Mouse (Mus musculus) kidney, embryonic 16.5 days (tissue): Measurements from ENCODE around the gene B4galt5. TPM values are rescaled to one million over a fixed set of nuclear protein-coding genes. Genes with fewer than 3 reads are reported as not detected.
"Not testable (repeated sequence)": the region's sequence is repeated elsewhere in the genome, so short reads cannot be mapped to it uniquely, and the experiment has no call there.

Source experiments
- ATAC-seq: fragments of 200-750 bp; cut with Nextera tagmentation; 2 replicates; pipeline ENCODE4 v1.8.0; 2017; ENCODE audit warnings: moderate TSS enrichment; ENCODE audit not compliant: low FRiP score, low TSS enrichment
- H3K27ac ChIP-seq: fragments of 300-500 bp; sonication (generic); 2 replicates; pipeline ENCODE4 v1.5.1; 2014; ENCODE audit warnings: low read length
- H3K27me3 ChIP-seq: fragments of 300-500 bp; sonication (generic); 2 replicates; pipeline ENCODE4 v1.6.1; 2014; ENCODE audit warnings: low read length, control low read depth, mixed read lengths; ENCODE audit not compliant: insufficient read depth
- H3K36me3 ChIP-seq: fragments of 300-500 bp; sonication (generic); 2 replicates; pipeline ENCODE4 v1.6.1; 2014; ENCODE audit warnings: low read length, control low read depth, mixed read lengths; ENCODE audit not compliant: insufficient read depth
- H3K4me1 ChIP-seq: fragments of 300-500 bp; sonication (generic); 2 replicates; pipeline ENCODE4 v1.6.1; 2014; ENCODE audit warnings: low read length, control low read depth, mixed read lengths; ENCODE audit not compliant: insufficient read depth
- H3K4me2 ChIP-seq: fragments of 300-500 bp; sonication (generic); replicated peaks from 2 replicates; pipeline ENCODE4 v1.6.1; 2014; ENCODE audit warnings: low read depth, low read length
- H3K4me3 ChIP-seq: fragments of 300-500 bp; sonication (generic); 2 replicates; pipeline ENCODE4 v1.5.1; 2014; ENCODE audit warnings: mild to moderate bottlenecking, low read length
- H3K9ac ChIP-seq: fragments of 300-500 bp; sonication (generic); replicated peaks from 2 replicates; pipeline ENCODE4 v1.6.1; 2014; ENCODE audit warnings: low read length
- H3K9me3 ChIP-seq: fragments of 300-500 bp; sonication (generic); 2 replicates; pipeline ENCODE4 v1.6.1; 2016; ENCODE audit warnings: low read length, control low read depth
- WGBS: fragments of 180-500 bp; shearing (Covaris S2); extraction: QIAGEN DNeasy Blood & Tissue Kit; methylation state at CpG from one replicate; pipeline ENCODE4 v1.1.7; 2014; 5-methylcytosine and 5-hydroxymethylcytosine counted together
- polyA plus RNA-seq: library from polyadenylated mRNA; unstranded; fragments of >200 nt; fragmentation: Nextera tagmentation; extraction: Ambion mirVana; gene quantifications from 2 replicates; pipeline ENCODE4 v1.2.1, GENCODE M21; 2015

B4galt5 gene
- 8.9 and 9.4 TPM in 2 replicates for polyA plus RNA-seq

GRCm38 (mm10) chr2:167348376-167349282 lies at the start of gene B4galt5:
TSS of gene B4galt5 (minus strand) at chr2:167349183.
- H3K4me3 ChIP-seq, result peak within 1 kb of the TSS; percentile 83
- H3K27ac ChIP-seq, result peak within 1 kb of the TSS; percentile 75
- peaks cover 59% of the 10 kb centered on the region for H3K4me1 ChIP-seq
- under 1% methylated on average over 81 of the region's 111 CpGs for WGBS
- H3K4me2 ChIP-seq, result peak within 1 kb of the TSS; percentile 80
- no peaks in the 10 kb centered on the region for H3K9me3 ChIP-seq
- ATAC-seq, result peak; percentile 20
- no peaks in the 10 kb centered on the region for H3K36me3 ChIP-seq
- peak within 1 kb of the TSS; percentile 91 for H3K9ac ChIP-seq
- H3K27me3 ChIP-seq, result no peaks in the 10 kb centered on the region

GRCm38 (mm10) chr2:167396420-167396819 lies 47.4 kb upstream of the B4galt5 start:
- H3K27ac ChIP-seq, ATAC-seq, H3K9ac ChIP-seq, H3K27me3 ChIP-seq, H3K9me3 ChIP-seq, H3K4me2 ChIP-seq, H3K36me3 ChIP-seq, H3K4me3 ChIP-seq, H3K4me1 ChIP-seq: not testable (repeated sequence)
- 95% methylated on average over 9 of the region's 9 CpGs for WGBS

- Histone ChIP-seq H3K4me1 (0 out of 2 replicates have a peak, but pooled peaks cover 3% of the 10 kb centered on the region), H3K36me3 (no peaks in the 10 kb centered on the region), H3K9me3 (peaks cover 5% of the 10 kb centered on the region; the same call in 1 of the 2 replicates), H3K27ac (no peak overlapping the region), H3K4me3 (no peak overlapping the region), H3K4me2 (no peak overlapping the region), H3K27me3 (no peaks in the 10 kb centered on the region), H3K9ac (no peak overlapping the region)
- 49% methylated on average over 7 of the region's 7 CpGs for WGBS
- ATAC-seq, result no peak
Observed at GRCm38 (mm10) chr2:167394426-167394825, 45.4 kb upstream of the B4galt5 start.

GRCm38 (mm10) chr2:167386998-167387397 lies 38.0 kb upstream of the B4galt5 start:
- 74% methylated on average over 6 of the region's 6 CpGs for WGBS
- Histone ChIP-seq H3K4me1 (peaks cover 11% of the 10 kb centered on the region; the same call in 1 of the 2 replicates), H3K27ac (no peak overlapping the region), H3K4me3 (no peak overlapping the region), H3K27me3 (no peaks in the 10 kb centered on the region), H3K4me2 (no peak overlapping the region), H3K9me3 (peaks cover 5% of the 10 kb centered on the region; the same call in 1 of the 2 replicates), H3K9ac (no peak overlapping the region), H3K36me3 (no peaks in the 10 kb centered on the region)
- no peak for ATAC-seq

GRCm38 (mm10) chr2:167386456-167386855 lies 37.5 kb upstream of the B4galt5 start:
- Histone ChIP-seq H3K4me1 (peaks cover 12% of the 10 kb centered on the region), H3K27me3 (no peaks in the 10 kb centered on the region), H3K9ac (no peak overlapping the region), H3K4me3 (no peak overlapping the region), H3K4me2 (no peak overlapping the region), H3K36me3 (no peaks in the 10 kb centered on the region), H3K9me3 (peaks cover 5% of the 10 kb centered on the region; the same call in 1 of the 2 replicates), H3K27ac (no peak overlapping the region)
- whole genome bisulfite sequencing, result 82% methylated on average over 4 of the region's 4 CpGs
- ATAC-seq, result no peak

GRCm38 (mm10) chr2:167383666-167384083 lies 34.7 kb upstream of the B4galt5 start:
- Histone ChIP-seq H3K27me3 (no peaks in the 10 kb centered on the region), H3K27ac (no peak overlapping the region), H3K9ac (no peak overlapping the region), H3K9me3 (no peaks in the 10 kb centered on the region), H3K4me3 (no peak overlapping the region), H3K4me2 (no peak overlapping the region), H3K4me1 (peaks cover 31% of the 10 kb centered on the region), H3K36me3 (no peaks in the 10 kb centered on the region)
- no peak for ATAC-seq
- WGBS, result 42% methylated on average over 13 of the region's 13 CpGs

GRCm38 (mm10) chr2:167382389-167382788 lies 33.4 kb upstream of the B4galt5 start:
- H3K36me3 ChIP-seq, result no peaks in the 10 kb centered on the region
- H3K4me1 ChIP-seq, result peaks cover 44% of the 10 kb centered on the region
- WGBS, result 93% methylated on average over 7 of the region's 7 CpGs
- no peak overlapping the region for H3K27ac ChIP-seq
- no peak for ATAC-seq
- H3K9me3 ChIP-seq, result no peaks in the 10 kb centered on the region
- H3K27me3 ChIP-seq, result no peaks in the 10 kb centered on the region
- H3K4me3 ChIP-seq, result no peak overlapping the region
- no peak overlapping the region for H3K4me2 ChIP-seq
- no peak overlapping the region for H3K9ac ChIP-seq

GRCm38 (mm10) chr2:167381596-167381995 lies 32.6 kb upstream of the B4galt5 start:
- no peak for ATAC-seq
- no peaks in the 10 kb centered on the region for H3K36me3 ChIP-seq

GRCm38 (mm10) chr2:167380615-167381285 lies 31.8 kb upstream of the B4galt5 start:
- H3K9ac ChIP-seq, result 0 out of 2 replicates have a peak overlapping the region, but pooled peaks have one; percentile 4
- H3K4me3 ChIP-seq, result no peak overlapping the region
- no peak overlapping the region for H3K4me2 ChIP-seq
- no peaks in the 10 kb centered on the region for H3K36me3 ChIP-seq
- peak; percentile 47; the same call in 1 of the 2 replicates for ATAC-seq
- H3K27ac ChIP-seq, result peak overlapping the region; percentile 81
- 41% methylated on average over 7 of the region's 7 CpGs for WGBS
- no peaks in the 10 kb centered on the region for H3K27me3 ChIP-seq
- peaks cover 45% of the 10 kb centered on the region for H3K4me1 ChIP-seq
- H3K9me3 ChIP-seq, result no peaks in the 10 kb centered on the region

More at GRCm38 (mm10) chr2:167381596-167381995, 32.6 kb upstream of the B4galt5 start:
- Histone ChIP-seq H3K9me3 (no peaks in the 10 kb centered on the region), H3K4me3 (no peak overlapping the region), H3K4me2 (no peak overlapping the region), H3K4me1 (peaks cover 45% of the 10 kb centered on the region), H3K9ac (no peak overlapping the region), H3K27ac (no peak overlapping the region), H3K27me3 (no peaks in the 10 kb centered on the region)
- 59% methylated on average over 7 of the region's 7 CpGs for WGBS
